Mouse (Mus musculus) MEL (cell line): ENCODE measurements at regions not wholly inside any gene's neighbourhood (a gene's known extent, or its start where the extent isn't known, plus 50 kb on each side); places are given as distances from the start of the nearest gene placed in this dataset.

ENCODE experiments used
- CHD1 ChIP-seq: IDR thresholded peaks from 2 replicates; pipeline ENCODE4 v1.6.1; 2012; ENCODE audit warnings: low read depth, mild to moderate bottlenecking, inconsistent platforms, low read length, improper control_type of control experiment
- CTCF ChIP-seq, 3 experiments: IDR thresholded peaks in 2 of 3; conservative IDR thresholded peaks in 1 of 3; 2 replicates each; pipeline ENCODE4 v1.5.1; 2011 to 2012; ENCODE audit warnings: low read length in 3 of 3, low read depth in 2 of 3, mild to moderate bottlenecking in 2 of 3, improper control_type of control experiment in 1 of 3, inconsistent platforms in 1 of 3, mixed read lengths in 1 of 3, moderate library complexity in 1 of 3; ENCODE audit not compliant: control insufficient read depth in 1 of 3, insufficient read depth in 1 of 3, poor library complexity in 1 of 3, severe bottlenecking in 1 of 3
- ETS1 ChIP-seq: IDR thresholded peaks from 2 replicates; pipeline ENCODE4 v1.6.1; 2012; ENCODE audit warnings: low read depth, mild to moderate bottlenecking, inconsistent platforms, low read length, improper control_type of control experiment, moderate library complexity
- GATA1 ChIP-seq: IDR thresholded peaks from 2 replicates; pipeline ENCODE4 v1.6.1; 2011; ENCODE audit warnings: low read depth, low read length, improper control_type of control experiment
- MEF2A ChIP-seq: IDR thresholded peaks from 2 replicates; pipeline ENCODE4 v1.6.1; 2014; ENCODE audit warnings: low read depth, mild to moderate bottlenecking, inconsistent platforms, low read length, improper control_type of control experiment; ENCODE audit not compliant: poor library complexity, insufficient replicate concordance, severe bottlenecking; ENCODE audit errors: extremely low read depth
- MXI1 ChIP-seq: IDR thresholded peaks from 2 replicates; pipeline ENCODE4 v1.6.1; 2011; ENCODE audit warnings: mild to moderate bottlenecking, low read depth, low read length, improper control_type of control experiment
- NELFE ChIP-seq: IDR thresholded peaks from 2 replicates; pipeline ENCODE4 v1.6.1; 2011; ENCODE audit warnings: low read depth, low read length, improper control_type of control experiment
- POLR2A ChIP-seq, 2 experiments: IDR thresholded peaks; 2 replicates each; pipeline ENCODE4 v1.6.1; 2011 to 2012; ENCODE audit warnings: low read length in 2 of 2, mild to moderate bottlenecking in 2 of 2, control low read depth in 1 of 2, improper control_type of control experiment in 1 of 2, low read depth in 1 of 2, moderate library complexity in 1 of 2; ENCODE audit not compliant: control insufficient read depth in 1 of 2, insufficient read depth in 1 of 2, poor library complexity in 1 of 2
- SMC3 ChIP-seq: IDR thresholded peaks from 2 replicates; pipeline ENCODE4 v1.6.1; 2011; ENCODE audit warnings: low read depth, low read length, improper control_type of control experiment
- TCF12 ChIP-seq: IDR thresholded peaks from 2 replicates; pipeline ENCODE4 v1.6.1; 2014; ENCODE audit warnings: low read depth, mild to moderate bottlenecking, inconsistent platforms, low read length, improper control_type of control experiment, moderate library complexity
- ZC3H11A ChIP-seq: IDR thresholded peaks from 2 replicates; pipeline ENCODE4 v1.6.1; 2012; ENCODE audit warnings: low read depth, mild to moderate bottlenecking, inconsistent platforms, low read length, improper control_type of control experiment
- ZKSCAN1 ChIP-seq: IDR thresholded peaks from 2 replicates; pipeline ENCODE4 v1.6.1; 2012; ENCODE audit warnings: low read depth, mild to moderate bottlenecking, inconsistent platforms, low read length, improper control_type of control experiment, moderate library complexity

DNA sequence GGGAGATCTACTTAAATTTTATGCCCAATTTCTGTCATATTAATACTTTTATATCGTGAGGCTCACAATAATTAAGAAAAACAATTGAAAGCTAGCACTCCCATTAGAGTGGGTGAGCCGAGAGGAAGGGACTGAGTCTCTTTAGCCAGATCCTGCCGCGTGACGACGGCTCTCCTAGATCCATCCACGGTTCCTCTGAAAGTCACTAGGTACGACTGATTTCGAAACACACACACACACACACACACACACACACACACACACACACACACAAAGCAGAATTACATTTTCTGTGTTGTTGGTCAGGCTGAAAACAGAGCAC is 62.6 kb downstream of the Ccdc54 start:
- TF ChIP-seq CTCF (IDR thresholded peaks at IDR 0.05 in 2 of 3, conservative IDR thresholded peaks at IDR 0.05 in 1 of 3; ENCODE audit: control insufficient read depth in 1 of 3, insufficient read depth in 1 of 3, low read depth in 2 of 3, low read length in 3 of 3, poor library complexity in 1 of 3, severe bottlenecking in 1 of 3), result no peak
- TF ChIP-seq ZKSCAN1, result no peak
- TF ChIP-seq MXI1, result no peak
- no peak for TF ChIP-seq MEF2A
- TF ChIP-seq POLR2A (IDR thresholded peaks at IDR 0.05; ENCODE audit: control insufficient read depth in 1 of 2, insufficient read depth in 1 of 2, low read depth in 1 of 2, low read length in 2 of 2, poor library complexity in 1 of 2), result no peak
- no peak for TF ChIP-seq TCF12
- TF ChIP-seq CHD1, result no peak
- no peak for TF ChIP-seq ETS1
- no peak for TF ChIP-seq GATA1
- TF ChIP-seq SMC3, result no peak
- TF ChIP-seq NELFE, result no peak
- no peak for TF ChIP-seq ZC3H11A
